Mouse (Mus musculus) lung, postnatal 0 days (tissue): ENCODE measurements around the gene Add2. TPM values are rescaled to one million over a fixed set of nuclear protein-coding genes. Genes with fewer than 3 reads are reported as not detected.

Experiments used
- ATAC-seq: fragments of 200-750 bp; cut with Nextera tagmentation; 2 replicates; pipeline ENCODE4 v1.8.0; 2017; ENCODE audit warnings: moderate library complexity
- DNase-seq: peaks from one replicate; pipeline ENCODE4 v3.0.0-alpha.2; 2016; ENCODE audit warnings: low spot score
- H3K27ac ChIP-seq: fragments of 300-500 bp; sonication (generic); 2 replicates; pipeline ENCODE4 v1.5.1; 2014; ENCODE audit warnings: antibody characterized with exemption, mild to moderate bottlenecking, low read length, mixed read lengths
- H3K27me3 ChIP-seq: fragments of 300-500 bp; sonication (generic); replicated peaks from 2 replicates; pipeline ENCODE4 v1.6.1; 2014; ENCODE audit warnings: low read length, mixed read lengths; ENCODE audit not compliant: insufficient read depth
- H3K36me3 ChIP-seq: fragments of 300-500 bp; sonication (generic); 2 replicates; pipeline ENCODE4 v1.6.1; 2014; ENCODE audit warnings: low read length, mixed read lengths; ENCODE audit not compliant: insufficient read depth
- H3K4me1 ChIP-seq: fragments of 300-500 bp; sonication (generic); 2 replicates; pipeline ENCODE4 v1.6.1; 2014; ENCODE audit warnings: antibody characterized with exemption, low read depth, low read length, mixed read lengths; ENCODE audit not compliant: insufficient read depth
- H3K4me2 ChIP-seq: fragments of 300-500 bp; sonication (generic); replicated peaks from 2 replicates; pipeline ENCODE4 v1.6.1; 2014; ENCODE audit warnings: low read depth, mild to moderate bottlenecking, low read length, moderate library complexity, mixed read lengths
- H3K4me3 ChIP-seq: fragments of 300-500 bp; sonication (generic); 2 replicates; pipeline ENCODE4 v1.5.1; 2014; ENCODE audit warnings: low read depth, low read length
- H3K9ac ChIP-seq: fragments of 300-500 bp; sonication (generic); replicated peaks from 2 replicates; pipeline ENCODE4 v1.6.1; 2014; ENCODE audit warnings: low read depth, mild to moderate bottlenecking
- H3K9me3 ChIP-seq: fragments of 300-500 bp; sonication (generic); 2 replicates; pipeline ENCODE4 v1.6.1; 2016; ENCODE audit warnings: low read length, mixed read lengths
- CTCF ChIP-seq: IDR thresholded peaks from 2 replicates; pipeline ENCODE4 v1.5.1; 2016; ENCODE audit warnings: antibody characterized with exemption, mild to moderate bottlenecking
- EP300 ChIP-seq: IDR thresholded peaks from 2 replicates; pipeline ENCODE4 v1.6.1; 2016; ENCODE audit warnings: antibody characterized with exemption, mild to moderate bottlenecking, control low read depth
- WGBS: fragments of 180-500 bp; shearing (Covaris S2); extraction: QIAGEN DNeasy Blood & Tissue Kit; methylation state at CpG from one replicate; pipeline ENCODE4 v1.1.7; 2014; 5-methylcytosine and 5-hydroxymethylcytosine counted together
- polyA plus RNA-seq: library from polyadenylated mRNA; unstranded; fragments of >200 nt; fragmentation: Nextera tagmentation; extraction: Ambion mirVana; gene quantifications from 2 replicates; pipeline ENCODE4 v1.2.1, GENCODE M21; 2015

Add2 gene
- polyA plus RNA-seq, 1 experiment from 2014 or later = 0.84 TPM

GRCm38 (mm10) chr6:86161586-86161985 lies 133.1 kb downstream of the Add2 start:
- Histone ChIP-seq H3K27me3 (no peaks in the 10 kb centered on the region), H3K36me3 (no peaks in the 10 kb centered on the region), H3K9ac (no peak overlapping the region), H3K27ac (no peak overlapping the region), H3K4me2 (no peak overlapping the region), H3K4me1 (no peaks in the 10 kb centered on the region), H3K4me3 (no peak overlapping the region), H3K9me3 (no peaks in the 10 kb centered on the region)
- WGBS = 38% methylated on average over 7 of the region's 7 CpGs
- ATAC-seq (no peak), DNase-seq (no peak)
- no peak for TF ChIP-seq CTCF
- TF ChIP-seq EP300 = no peak

GRCm38 (mm10) chr6:86164028-86164427 lies 135.5 kb downstream of the Add2 start:
- DNase-seq (peak; percentile 80), ATAC-seq (peak; percentile 78)
- no peak overlapping the region for H3K4me2 ChIP-seq
- H3K9me3 ChIP-seq = no peaks in the 10 kb centered on the region
- no peak overlapping the region for H3K9ac ChIP-seq
- 44% methylated on average over 3 of the region's 3 CpGs for WGBS
- no peak for TF ChIP-seq CTCF
- TF ChIP-seq EP300 = peak; percentile 83
- H3K4me3 ChIP-seq = no peak overlapping the region
- no peaks in the 10 kb centered on the region for H3K4me1 ChIP-seq
- no peak overlapping the region for H3K27ac ChIP-seq
- no peaks in the 10 kb centered on the region for H3K27me3 ChIP-seq
- no peaks in the 10 kb centered on the region for H3K36me3 ChIP-seq

- no peaks in the 10 kb centered on the region for H3K36me3 ChIP-seq
- H3K9ac ChIP-seq = no peak overlapping the region
- no peak for ATAC-seq
- H3K4me2 ChIP-seq = no peak overlapping the region
- H3K27me3 ChIP-seq = no peaks in the 10 kb centered on the region
- H3K9me3 ChIP-seq = no peaks in the 10 kb centered on the region
- no peak for DNase-seq
- no peak overlapping the region for H3K4me3 ChIP-seq
- TF ChIP-seq CTCF (no peak), EP300 (no peak)
- no peak overlapping the region for H3K27ac ChIP-seq
- H3K4me1 ChIP-seq = no peaks in the 10 kb centered on the region
- 60% methylated on average over 9 of the region's 9 CpGs for WGBS
These were observed 137.9 kb downstream of the Add2 start for GRCm38 (mm10) chr6:86166426-86166825.

GRCm38 (mm10) chr6:86167851-86168250 lies 139.4 kb downstream of the Add2 start:
- DNase-seq = no peak
- Histone ChIP-seq H3K36me3 (no peaks in the 10 kb centered on the region), H3K4me2 (no peak overlapping the region), H3K27me3 (no peaks in the 10 kb centered on the region), H3K9me3 (no peaks in the 10 kb centered on the region), H3K4me1 (no peaks in the 10 kb centered on the region), H3K27ac (no peak overlapping the region), H3K9ac (no peak overlapping the region), H3K4me3 (no peak overlapping the region)
- ATAC-seq = no peak
- WGBS = 70% methylated on average over 5 of the region's 5 CpGs
- no peak for TF ChIP-seq EP300
- no peak for TF ChIP-seq CTCF

GRCm38 (mm10) chr6:86169166-86169565 lies 140.7 kb downstream of the Add2 start:
- Histone ChIP-seq H3K9me3 (no peaks in the 10 kb centered on the region), H3K4me2 (no peak overlapping the region), H3K4me1 (no peaks in the 10 kb centered on the region), H3K27me3 (no peaks in the 10 kb centered on the region), H3K36me3 (no peaks in the 10 kb centered on the region), H3K9ac (no peak overlapping the region), H3K4me3 (no peak overlapping the region), H3K27ac (no peak overlapping the region)
- 42% methylated on average over 4 of the region's 4 CpGs for WGBS
- no peak for ATAC-seq
- TF ChIP-seq EP300 = no peak
- no peak for TF ChIP-seq CTCF
- no peak for DNase-seq

Other genes with a start within 250 kb of the Add2 start
- gene Nat8f6, start 207.7 kb upstream of the Add2 start, polyA plus RNA-seq = not detected in 2 replicates
- 0.19 TPM in 1 of 2 replicates, not detected in the other for gene Nat8f5, start 207.7 kb upstream of the Add2 start, polyA plus RNA-seq
- gene Nat8, start 196.6 kb upstream of the Add2 start, polyA plus RNA-seq = not detected in 2 replicates
- gene Nat8f2, start 159.5 kb upstream of the Add2 start, polyA plus RNA-seq = not detected in 2 replicates
- gene Nat8f4, start 123.8 kb upstream of the Add2 start, polyA plus RNA-seq = 2.6 and 2.7 TPM in 2 replicates
- gene Tprkb, start 116.8 kb upstream of the Add2 start, polyA plus RNA-seq = 23.8 and 26.2 TPM in 2 replicates
- 8.0 and 11.2 TPM in 2 replicates for gene Nat8f1, start 113.0 kb upstream of the Add2 start, polyA plus RNA-seq
- 32.0 and 44.3 TPM in 2 replicates for gene Dusp11, start 67.0 kb upstream of the Add2 start, polyA plus RNA-seq
- not detected in 2 replicates for gene Figla, start 12.5 kb upstream of the Add2 start, polyA plus RNA-seq
- 1.9 and 2.3 TPM in 2 replicates for gene Tgfa, start 166.5 kb downstream of the Add2 start, polyA plus RNA-seq